Mouse (Mus musculus): ENCODE data around the gene Klc1. TPM values are rescaled to one million over a fixed set of nuclear protein-coding genes. Genes with fewer than 3 reads are reported as not detected.

Gene Klc1
- total RNA-seq, 1 experiment from 2014 or later, result 169 TPM

DNA sequence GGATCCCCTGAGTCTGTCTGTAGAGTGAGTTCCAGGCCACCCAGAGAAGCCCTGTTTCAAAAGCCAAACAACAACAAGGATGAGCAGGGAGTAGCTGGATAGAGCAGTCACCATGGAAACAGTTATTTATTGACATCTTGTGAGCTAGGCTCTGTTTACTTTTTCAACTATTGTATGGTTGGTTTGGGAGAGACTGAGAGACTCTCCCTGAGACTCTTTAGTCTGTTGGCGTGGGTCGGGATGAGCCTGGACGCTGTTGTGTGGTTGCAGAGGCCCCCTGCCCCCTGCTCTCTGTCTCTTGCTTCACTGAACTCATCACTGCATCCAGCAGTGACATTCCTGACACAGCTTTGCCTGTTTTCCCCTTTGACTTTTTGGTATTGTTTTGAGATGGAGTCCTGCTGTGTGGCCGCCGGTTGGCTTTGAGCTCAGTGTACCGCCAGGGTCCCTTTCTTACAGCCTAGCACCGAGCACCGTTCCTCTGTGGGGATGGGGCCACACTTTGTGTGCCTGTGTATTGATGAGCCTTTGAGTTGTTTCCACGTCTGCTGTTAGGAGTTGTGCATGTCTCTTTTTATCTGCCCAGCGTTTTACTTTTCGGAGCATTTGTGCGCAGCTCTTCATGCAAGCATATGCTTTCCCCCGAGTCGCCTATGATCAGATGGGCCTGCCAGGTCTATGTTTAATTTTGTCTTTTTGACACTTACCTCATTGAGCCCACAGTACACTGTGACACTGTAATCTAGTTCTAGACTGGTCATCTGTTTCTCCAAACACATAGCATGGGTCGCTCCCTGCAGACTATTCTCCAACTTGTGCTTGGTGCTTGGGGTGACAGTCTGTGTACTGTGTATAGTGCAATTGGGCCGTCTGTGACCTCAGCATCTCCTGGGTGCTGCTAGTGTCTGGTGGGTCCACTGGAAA, 7.9 kb downstream of the Klc1 start:
- no peak for ATAC-seq (ENCODE audit: extremely low read depth, insufficient number of reproducible peaks, low FRiP score, poor library complexity, severe bottlenecking)

DNA sequence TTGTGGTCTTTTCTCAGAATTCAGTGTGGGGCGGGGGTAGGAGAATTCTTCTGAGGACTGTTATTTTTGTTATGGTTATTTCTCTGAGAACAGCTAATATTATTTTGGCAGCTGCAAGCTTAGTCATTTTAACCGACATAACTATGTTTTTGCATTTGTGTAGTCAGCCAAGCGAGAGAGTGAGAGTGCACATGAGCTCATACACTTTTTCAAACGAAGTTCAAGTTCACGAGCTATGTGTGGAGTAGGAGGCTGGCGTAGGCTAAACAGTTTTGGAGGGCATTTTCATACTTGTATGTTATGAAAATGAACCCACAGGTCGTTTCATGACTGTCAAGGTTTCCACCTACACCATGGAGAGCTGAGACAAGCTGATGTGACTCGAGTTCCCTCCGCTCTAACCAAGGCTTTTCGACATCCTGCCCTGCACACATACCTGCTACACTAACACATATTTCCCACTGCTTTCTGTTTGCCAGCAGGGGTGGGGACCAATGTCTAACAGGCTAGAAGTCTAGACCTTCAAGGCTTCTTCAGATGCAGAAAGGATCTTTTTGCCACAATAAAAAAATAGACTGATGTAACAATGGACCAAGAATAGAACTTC, 9.8 kb downstream of the Klc1 start:
- ATAC-seq (ENCODE audit: extremely low read depth, insufficient number of reproducible peaks, low FRiP score, poor library complexity, severe bottlenecking), result no peak

DNA sequence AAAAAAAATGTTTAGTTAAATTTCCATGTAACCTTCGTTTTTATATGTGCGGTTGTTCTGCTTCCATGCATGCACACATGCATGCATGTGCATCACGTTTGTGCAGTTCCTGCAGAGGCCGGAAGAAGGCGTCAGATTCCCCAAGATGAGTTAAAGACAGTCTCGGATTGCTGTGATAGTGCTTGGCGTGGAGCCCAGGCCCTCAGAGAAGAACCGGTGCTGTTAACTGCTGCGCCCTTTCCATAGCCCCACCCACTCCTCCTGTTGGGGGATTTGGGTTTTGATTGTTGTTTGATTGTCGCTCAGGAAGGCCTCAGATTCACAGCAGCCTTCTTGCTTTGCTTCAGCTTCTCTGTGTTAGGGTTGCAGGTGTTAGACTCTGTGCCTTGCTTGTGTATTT, 10.7 kb downstream of the Klc1 start:
- ATAC-seq (ENCODE audit: extremely low read depth, insufficient number of reproducible peaks, low FRiP score, poor library complexity, severe bottlenecking), result no peak

DNA sequence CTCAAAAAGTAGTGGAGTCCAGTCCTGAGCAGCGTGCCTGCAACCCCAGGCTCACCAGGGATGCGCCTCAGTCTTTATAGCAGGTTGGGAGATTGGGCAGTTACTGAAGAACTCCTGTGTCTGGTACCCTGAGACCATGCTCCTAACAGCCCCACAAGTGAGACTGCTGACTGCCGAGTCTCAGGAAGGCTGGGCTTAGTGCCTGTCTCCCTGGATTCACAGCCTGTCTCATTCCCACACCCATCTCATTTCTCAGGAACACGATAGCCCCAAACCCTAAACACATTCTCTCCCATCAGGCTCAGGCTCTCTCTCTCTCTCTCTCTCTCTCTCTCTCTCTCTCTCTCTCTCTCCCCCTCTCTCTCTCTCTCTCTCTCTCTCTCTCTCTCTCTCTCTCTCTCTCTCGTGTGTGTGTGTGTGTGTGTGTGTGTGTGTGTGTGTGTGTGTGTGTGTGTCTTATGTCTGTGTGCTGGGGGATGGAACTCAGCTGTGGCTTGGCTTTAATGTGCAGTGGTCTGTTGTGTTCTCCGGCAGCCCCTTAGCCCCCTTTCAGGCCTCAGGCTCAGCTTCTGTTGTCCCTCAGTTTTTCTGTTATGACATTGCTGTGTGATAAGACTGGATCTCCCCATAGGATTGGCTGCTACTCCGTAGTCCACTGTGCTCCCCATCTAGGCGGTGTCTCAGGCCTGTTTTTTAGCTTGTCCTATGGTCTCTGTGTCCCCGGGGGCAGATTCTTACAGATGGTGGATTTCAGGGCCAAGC, 11.3 kb downstream of the Klc1 start:
- no peak for ATAC-seq (ENCODE audit: extremely low read depth, insufficient number of reproducible peaks, low FRiP score, poor library complexity, severe bottlenecking)

DNA sequence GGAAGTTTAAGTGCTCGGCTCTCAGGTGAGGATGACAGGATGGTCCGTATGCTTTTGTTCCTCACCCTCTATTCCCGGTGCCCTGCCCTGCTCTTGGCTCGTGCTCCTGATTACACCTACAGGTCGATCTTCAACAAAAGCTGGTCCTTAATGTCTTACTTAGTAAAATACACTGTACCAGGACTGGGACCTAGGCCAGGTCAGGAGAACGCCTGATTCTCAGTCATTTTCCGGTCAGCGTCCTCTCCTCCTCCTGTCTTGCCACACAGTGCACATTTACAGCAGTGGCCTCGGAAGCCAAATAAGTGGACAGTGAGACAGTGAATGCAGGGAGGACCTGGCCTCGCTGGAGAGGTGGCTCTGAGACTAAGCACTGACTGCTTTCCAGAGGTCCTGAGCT, 12.0 kb downstream of the Klc1 start:
- no peak for ATAC-seq (ENCODE audit: extremely low read depth, insufficient number of reproducible peaks, low FRiP score, poor library complexity, severe bottlenecking)

DNA sequence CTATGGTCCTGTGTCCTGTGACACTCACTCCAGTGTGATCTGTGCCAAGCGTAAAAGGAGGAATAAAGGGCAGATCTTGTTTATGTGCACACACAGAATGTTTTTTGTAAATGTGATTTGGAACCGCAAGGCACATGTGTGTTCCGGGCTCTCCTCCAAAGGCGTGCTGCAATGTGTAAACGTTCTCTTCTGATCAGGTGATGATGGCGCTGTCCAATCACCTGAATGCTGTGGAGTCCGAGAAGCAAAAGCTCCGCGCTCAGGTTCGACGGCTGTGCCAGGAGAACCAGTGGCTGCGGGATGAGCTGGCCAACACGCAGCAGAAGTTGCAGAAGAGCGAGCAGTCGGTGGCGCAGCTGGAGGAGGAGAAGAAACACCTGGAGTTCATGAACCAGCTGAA, 15.5 kb downstream of the Klc1 start:
- ATAC-seq (ENCODE audit: extremely low read depth, insufficient number of reproducible peaks, low FRiP score, poor library complexity, severe bottlenecking), result no peak

DNA sequence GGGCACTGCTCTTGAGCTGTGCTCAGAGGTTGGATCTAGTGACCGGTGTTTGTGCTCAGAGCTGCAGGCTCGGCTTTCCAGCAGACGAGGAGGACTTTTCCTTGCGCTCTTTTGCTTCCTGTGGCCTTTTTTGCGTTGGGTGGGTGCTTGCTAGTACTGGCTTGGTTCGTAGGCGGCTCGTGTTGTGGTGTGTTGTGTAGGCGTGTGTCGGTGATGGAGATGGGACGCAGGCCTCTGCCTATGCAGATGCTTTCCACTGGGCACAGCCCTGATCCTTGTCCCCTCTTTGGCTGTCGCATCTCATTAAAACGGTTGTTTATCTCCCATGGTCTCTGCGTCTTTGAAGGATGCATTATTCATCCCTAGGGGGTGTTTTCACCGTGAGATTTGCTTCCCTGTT, 16.2 kb downstream of the Klc1 start:
- ATAC-seq (ENCODE audit: extremely low read depth, insufficient number of reproducible peaks, low FRiP score, poor library complexity, severe bottlenecking), result no peak

DNA sequence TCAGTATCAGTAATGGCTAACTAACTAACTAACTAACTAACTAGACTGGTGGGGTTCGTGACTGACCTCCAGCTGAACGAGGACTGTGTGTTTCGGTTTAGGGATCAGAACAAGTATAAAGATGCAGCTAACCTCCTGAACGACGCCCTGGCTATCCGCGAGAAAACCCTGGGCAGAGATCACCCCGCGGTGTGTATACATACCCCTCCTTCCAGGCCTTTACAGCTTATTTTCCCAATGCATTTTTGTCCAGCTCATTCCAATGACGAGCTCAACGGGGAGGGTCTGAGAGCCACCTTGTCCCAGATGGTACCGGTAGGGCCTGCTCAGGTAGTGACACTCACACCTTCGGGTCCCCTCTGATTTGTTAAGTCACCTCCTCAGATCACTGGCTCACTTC, 19.3 kb downstream of the Klc1 start:
- no peak for ATAC-seq (ENCODE audit: extremely low read depth, insufficient number of reproducible peaks, low FRiP score, poor library complexity, severe bottlenecking)

DNA sequence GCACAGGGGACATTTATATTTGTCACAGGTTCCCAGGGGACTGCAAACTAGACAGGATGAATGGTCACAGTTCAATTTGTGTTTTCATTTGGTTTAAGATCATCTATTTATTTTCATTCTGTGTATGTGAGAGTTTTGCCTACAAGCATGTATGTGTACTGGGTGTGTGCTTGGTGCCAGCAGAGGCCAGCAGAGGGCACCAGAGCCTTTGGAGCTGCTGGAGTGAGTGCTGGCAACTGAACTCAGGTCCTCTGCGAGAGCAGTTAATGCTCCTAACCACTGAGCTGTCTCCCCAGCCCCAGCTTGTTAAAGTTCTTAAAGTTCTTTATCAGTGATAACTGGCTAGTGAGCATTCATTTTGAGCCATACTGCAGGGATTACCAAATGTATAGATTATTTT, 20.9 kb downstream of the Klc1 start:
- ATAC-seq (ENCODE audit: extremely low read depth, insufficient number of reproducible peaks, low FRiP score, poor library complexity, severe bottlenecking), result no peak

DNA sequence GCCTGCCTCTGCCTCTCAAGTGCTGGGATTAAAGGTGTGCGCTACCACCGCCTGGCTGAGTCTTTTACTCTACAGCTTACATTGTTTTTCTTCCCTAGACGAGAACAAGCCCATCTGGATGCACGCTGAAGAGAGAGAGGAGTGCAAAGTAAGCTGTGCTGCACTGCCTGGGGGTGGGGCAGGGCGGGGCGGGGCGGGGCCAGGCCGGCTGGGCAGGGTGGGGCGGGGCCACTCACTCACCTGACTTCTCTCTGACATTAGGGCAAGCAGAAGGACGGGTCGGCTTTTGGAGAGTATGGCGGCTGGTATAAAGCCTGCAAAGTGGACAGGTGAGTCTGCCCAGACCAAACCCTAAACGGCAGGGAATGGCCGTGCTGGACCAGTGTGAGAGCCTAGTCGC, 26.5 kb downstream of the Klc1 start:
- ATAC-seq (ENCODE audit: extremely low read depth, insufficient number of reproducible peaks, low FRiP score, poor library complexity, severe bottlenecking), result no peak

DNA sequence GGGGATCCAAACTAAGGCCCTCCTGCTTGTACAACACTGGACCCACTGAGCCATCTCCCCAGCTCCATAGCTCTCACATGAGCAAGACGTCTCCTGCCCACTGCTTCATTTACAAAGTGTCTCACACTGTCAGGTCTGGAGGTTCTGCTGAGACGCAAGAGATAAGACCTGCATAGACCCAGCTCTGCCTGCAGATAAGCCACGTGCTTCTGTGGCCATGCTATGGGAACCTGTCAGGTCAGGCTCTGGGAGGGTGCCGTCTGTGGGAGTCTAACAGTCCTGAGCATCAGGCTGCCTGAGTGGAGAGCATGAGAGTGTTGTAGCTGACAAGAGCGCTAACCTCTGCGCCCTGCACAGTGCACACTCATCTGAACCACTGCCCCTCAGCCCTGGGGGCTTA, 28.4 kb downstream of the Klc1 start:
- ATAC-seq (ENCODE audit: extremely low read depth, insufficient number of reproducible peaks, low FRiP score, poor library complexity, severe bottlenecking), result no peak

DNA sequence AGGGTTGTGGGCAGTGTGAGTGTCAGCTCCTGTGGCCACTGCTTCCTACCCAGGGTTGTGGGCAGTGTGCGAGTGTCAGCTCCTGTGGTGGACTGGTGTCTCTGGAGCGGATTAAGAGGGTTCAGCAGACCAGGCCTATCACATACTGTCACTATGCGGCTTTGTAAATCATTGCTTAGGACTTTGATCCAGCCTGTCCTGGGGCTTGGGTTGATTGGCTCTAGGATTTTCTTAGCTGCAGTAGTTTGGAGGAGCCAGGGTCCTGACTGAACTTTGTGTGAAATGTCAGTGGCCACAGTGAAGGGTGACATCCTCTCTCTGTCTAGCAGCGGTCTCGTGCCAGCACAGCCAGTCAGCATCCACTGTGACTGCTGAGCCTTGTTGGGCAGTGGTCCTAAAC, 31.4 kb downstream of the Klc1 start:
- ATAC-seq (ENCODE audit: extremely low read depth, insufficient number of reproducible peaks, low FRiP score, poor library complexity, severe bottlenecking), result no peak

DNA sequence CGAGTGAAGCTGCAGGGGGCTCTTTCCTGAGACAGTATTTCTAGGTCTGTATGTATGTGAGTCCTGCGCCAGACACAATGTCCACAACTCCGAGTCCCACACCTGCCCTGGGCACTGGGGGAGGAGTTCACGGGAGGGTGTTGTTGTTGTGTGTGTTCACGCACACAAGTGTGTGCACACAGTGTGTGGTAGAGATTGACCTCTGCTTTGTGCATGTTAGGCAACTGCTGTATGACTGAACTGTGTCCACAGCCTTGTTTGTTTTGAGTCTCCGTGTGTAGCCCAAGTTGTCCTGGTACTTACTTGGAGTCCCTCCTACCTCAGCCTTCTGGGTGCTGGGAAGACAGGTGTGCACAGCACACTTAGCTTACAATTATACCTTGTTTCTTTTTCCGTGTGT, 32.0 kb downstream of the Klc1 start:
- ATAC-seq (ENCODE audit: extremely low read depth, insufficient number of reproducible peaks, low FRiP score, poor library complexity, severe bottlenecking), result no peak

DNA sequence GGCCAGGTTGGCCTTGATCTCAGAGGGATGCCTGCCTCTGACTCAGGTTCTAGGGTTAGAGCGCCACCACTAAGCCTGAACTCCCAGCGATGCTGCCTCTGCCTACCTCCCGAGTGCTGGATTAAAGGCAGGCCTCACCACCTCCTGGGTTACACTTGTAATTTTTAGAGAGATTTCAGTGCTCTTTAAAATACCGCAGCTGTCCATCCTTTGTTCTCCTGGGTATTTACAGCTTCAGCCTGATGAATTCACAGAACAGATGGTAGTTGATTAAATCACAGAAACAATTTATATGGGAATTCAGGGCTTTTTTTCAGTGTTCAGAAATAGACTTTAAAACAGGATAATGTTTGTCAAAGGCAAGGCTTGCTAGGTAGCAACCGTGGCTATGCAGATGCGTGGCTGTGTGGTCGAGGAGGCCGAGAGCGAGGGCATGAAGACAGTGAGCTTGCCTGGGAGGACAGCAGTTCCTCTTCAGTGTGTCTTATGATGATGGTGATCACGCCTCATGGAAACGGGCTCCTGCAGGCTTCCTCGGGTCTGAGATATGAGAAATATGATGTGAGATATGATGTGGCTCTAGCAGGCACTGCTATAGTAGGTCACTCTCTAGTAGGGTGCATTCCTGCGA, 32.9 kb downstream of the Klc1 start:
- ATAC-seq (ENCODE audit: extremely low read depth, insufficient number of reproducible peaks, low FRiP score, poor library complexity, severe bottlenecking), result no peak

DNA sequence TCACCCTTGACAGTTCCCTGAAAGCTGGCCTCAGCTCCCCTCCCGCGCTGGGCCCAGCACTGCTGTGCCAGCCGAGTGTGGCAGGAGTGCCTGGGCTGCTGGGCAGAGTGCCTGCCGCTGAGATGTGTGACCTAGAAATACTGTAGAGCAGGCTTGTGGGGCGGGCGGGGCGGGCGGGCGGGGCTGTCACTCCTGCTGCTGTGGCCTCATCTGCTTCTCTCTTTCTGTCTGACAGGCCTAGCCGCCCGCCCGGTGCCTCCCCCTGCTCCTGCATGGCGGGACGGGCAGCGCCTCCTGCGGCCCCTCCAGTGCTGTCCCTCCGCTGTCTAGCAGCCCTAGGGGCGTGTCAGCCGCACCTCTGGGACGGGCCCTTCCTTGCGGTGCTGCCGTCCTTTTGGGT, 35.5 kb downstream of the Klc1 start:
- ATAC-seq (ENCODE audit: extremely low read depth, insufficient number of reproducible peaks, low FRiP score, poor library complexity, severe bottlenecking), result no peak

DNA sequence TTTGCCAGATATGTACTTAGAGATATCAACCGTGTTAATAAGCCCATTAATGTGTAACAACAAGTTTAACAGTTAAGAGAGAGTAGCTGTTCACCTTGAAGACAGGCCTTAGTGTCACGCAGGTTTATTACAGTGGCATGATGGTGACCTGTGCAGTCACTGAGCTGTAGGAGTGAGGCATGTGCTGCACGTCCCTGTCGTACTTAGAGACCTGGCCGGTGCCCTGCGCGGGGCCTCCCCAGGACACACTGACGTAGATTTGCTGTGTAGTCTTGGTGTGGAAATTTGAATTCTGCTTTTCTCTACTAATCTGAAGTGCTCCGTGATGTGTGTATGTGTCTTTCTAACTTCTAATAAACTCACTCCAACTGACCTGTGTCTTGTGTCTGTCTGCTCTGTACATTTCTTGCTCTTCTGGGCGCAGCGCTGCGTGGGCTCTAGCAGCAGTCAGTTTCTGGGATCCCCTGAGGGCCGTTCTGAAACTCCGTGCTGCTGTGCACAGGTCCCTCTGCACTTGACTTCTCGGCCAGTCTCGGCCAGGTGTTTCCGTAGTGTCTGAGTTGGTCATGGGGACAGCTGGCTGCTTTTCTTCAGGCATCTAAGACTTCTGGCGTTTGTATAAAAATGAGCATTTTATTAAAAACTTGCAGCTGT, 36.0 kb downstream of the Klc1 start:
- ATAC-seq (ENCODE audit: extremely low read depth, insufficient number of reproducible peaks, low FRiP score, poor library complexity, severe bottlenecking), result no peak

DNA sequence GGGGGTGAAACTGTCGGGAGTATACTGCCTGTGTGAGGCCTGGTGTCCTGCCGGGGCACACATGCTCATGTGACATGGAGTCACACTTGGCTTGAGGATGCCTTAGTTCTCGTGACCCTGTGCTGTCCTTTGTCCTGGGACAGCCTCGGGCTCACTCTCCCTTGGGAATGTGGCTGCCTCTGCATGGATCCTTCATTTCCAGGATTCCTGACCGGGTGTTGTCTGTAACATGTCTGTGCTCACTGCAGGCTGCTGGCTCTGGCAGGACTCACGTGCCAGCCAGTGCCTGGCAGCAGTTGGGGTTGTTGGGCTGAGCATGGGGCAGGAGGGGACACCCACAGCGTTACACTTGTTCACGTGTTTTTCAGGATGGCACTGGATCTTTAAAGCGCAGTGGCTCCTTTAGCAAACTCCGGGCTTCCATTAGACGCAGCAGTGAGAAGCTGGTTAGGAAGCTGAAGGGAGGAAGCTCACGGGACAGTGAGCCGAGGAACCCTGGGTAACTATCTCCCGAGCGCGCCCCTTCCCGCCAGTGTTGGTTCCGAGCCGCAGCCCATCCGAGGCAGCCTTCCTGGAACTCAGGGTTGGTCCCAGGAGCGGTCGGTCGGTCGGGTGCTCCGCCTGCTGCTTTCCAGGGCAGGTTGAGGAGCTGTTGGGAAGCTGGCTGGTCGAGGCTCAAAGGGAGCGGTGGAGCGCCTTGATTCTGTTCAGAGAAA, 36.7 kb downstream of the Klc1 start:
- ATAC-seq (ENCODE audit: extremely low read depth, insufficient number of reproducible peaks, low FRiP score, poor library complexity, severe bottlenecking), result no peak

DNA sequence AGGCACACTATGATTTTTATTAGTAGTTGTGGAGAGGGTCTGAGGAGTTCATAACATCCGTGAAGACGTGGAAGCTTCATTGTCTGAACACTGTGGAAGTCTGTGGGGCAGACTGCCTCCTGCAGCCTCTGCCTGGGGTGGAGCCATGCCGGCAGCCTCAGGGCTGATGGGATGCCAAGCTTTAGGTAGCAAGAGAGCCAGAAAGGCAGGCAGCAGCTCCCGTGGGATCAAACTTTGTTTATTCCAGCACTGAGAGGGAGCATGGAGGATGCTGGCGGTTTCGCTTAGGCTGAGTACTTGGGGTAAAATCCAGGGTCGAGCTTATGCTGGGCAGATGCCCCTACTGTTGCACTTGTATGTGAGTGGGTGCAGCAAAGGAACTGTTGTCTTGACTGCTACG, 38.6 kb downstream of the Klc1 start:
- no peak for ATAC-seq (ENCODE audit: extremely low read depth, insufficient number of reproducible peaks, low FRiP score, poor library complexity, severe bottlenecking)

Data from neutrophil, adult 5-6 weeks (primary cell).